Mouse (Mus musculus) embryonic fibroblast, embryonic 13.5 days (primary cell): ENCODE results near the gene 3110082I17Rik.

Experiments used
- CTCF ChIP-seq: IDR thresholded peaks from 2 replicates; pipeline ENCODE4 v1.5.1; 2011; ENCODE audit warnings: mild to moderate bottlenecking, control low read depth, low read length, moderate library complexity, borderline replicate concordance; ENCODE audit not compliant: insufficient read depth
- POLR2A ChIP-seq: IDR thresholded peaks from 2 replicates; pipeline ENCODE4 v1.6.1; 2011; ENCODE audit warnings: low read depth, mild to moderate bottlenecking, control low read depth, low read length, moderate library complexity

DNA sequence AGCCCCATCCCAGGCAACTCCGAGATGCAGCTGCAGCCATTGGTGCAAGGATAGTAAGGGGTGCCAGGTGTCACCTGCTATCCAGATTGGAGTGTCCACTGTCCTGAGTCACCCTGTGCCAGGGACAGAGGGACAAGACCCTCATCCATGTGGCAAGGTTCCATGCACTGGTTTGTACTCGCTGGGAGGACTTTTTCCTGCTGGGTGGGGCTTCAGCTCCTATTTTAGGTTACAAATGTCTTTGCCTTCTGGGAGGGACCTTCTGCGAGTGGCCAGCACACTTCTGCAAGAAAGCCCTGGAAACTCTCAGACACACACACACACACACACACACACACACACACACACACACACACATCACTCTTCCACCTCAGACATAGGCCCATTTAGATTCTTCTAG, 54.4 kb downstream of the 3110082I17Rik start:
- TF ChIP-seq CTCF = no peak
- no peak for TF ChIP-seq POLR2A
